Mouse (Mus musculus) Muller cell, postnatal 12 days (primary cell): ENCODE data around the gene Myl4.
"Not testable (repeated sequence)": the region's sequence is repeated elsewhere in the genome, so short reads cannot be mapped to it uniquely, and the experiment has no call there.

Experiments
- DNase-seq: peaks from one replicate; pipeline ENCODE4 v3.0.0-alpha.2; 2015; ENCODE audit errors: inconsistent ontology term

Gene Myl4

DNA sequence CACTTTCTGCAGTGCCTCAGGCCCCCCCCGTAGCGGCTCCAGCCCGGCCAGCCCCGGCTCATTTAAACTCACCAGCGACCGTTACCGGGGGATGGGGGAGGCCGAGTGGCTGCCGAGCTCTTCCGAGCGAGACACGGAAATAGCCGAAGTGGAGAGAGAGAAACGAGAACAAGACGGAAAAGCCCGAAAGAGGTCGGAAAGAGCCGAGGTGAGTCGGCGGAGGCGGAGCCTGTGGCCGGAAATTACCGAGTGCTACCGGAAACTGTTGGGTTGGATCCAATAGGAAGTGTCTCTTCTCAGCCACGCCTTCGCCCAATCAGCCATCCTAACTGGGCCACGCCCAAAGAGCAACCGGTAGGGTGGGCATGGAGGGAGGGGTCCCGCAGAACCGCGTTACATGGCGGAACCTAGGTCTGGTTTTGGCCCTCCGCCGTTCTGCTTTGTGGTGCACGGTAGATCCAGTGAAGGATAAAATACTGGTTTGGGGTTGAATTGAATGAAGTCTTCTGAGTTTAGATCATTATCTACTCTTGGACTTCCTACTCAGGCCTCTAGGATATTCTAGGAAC lies at the start of gene Myl4, which contains the start of gene Cdc27:
Gene Myl4, plus strand, starts transcription at position 258 of the 569 bp plus-strand sequence.
Gene Cdc27, minus strand, starts transcription at position 215 of the 569 bp plus-strand sequence.
- peak; percentile 98 for DNase-seq

DNA sequence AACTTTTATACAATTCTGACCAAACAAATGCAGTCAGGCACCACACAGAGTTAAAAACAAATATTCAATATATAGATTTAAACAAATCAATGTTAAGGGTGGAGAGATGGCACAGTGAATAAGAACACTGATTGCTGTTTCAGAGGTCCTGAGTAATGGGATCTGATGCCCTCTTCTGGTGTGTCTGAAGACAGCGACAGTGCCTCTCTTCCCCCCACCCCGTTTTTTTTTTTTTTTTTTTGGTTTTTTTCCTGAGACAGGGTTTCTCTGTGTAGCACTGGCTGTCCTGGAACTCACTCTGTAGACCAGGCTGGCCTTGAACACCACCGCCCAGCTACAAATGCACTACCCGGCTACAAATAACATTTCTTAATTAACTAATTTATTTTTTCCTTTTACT lies 42.0 kb upstream of the Myl4 start:
- DNase-seq = no peak

DNA sequence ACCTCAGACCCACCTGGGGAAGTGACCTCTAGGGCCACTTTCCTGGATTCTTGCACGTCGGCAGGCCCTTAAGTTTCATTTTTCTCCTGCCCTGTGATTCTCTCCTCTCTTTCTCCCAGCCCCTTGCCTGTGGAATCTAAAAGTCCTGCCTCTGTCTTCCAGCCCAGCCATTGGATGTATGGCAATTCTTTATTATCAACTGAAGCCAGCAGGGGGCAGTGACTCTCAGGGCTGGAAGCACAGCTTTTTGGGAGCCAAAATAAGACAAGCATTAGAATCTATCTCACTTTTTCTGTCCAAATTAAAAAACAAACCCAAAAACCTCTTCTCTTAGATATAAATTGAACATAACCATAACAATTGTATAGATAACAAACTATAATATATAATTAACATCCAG lies 39.9 kb upstream of the Myl4 start:
- no peak for DNase-seq

DNA sequence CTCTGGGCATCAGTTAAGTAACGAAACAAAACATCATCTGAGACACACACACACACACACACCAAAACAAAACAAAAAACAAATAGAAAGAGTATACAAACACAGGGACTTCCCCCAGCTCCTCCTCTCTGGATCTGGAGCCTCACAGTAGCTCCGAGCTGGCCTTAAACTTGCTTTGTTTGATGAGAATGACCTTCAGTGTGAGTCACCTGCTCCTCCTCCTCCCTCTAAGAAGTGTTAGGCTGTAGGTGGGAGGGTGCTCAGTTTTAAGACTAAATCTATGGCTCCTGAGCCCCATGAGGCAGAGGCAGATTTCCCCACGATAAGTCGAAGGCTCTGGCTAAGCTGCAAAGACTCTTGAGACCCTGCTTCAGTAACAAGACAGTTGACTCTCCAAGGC lies 38.0 kb upstream of the Myl4 start:
- DNase-seq = no peak

DNA sequence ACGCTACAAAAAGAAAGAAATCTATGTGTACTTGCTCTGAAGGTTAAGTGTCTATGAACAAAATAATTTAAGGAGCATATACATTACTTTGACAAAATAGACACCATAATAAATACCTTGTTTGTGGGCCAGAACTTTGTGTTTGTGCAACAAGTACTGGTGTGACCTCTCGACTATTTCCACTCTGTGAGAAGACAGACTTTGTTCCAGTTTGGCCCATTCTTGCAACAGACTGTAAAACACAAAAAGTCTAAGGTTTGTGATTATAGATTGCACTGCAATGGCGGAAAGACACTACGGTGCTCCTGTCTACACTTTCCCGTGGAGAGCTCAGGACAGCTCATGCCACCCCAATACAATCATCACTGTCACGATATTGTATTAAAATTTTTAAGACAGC lies 24.5 kb upstream of the Myl4 start:
- no peak for DNase-seq

DNA sequence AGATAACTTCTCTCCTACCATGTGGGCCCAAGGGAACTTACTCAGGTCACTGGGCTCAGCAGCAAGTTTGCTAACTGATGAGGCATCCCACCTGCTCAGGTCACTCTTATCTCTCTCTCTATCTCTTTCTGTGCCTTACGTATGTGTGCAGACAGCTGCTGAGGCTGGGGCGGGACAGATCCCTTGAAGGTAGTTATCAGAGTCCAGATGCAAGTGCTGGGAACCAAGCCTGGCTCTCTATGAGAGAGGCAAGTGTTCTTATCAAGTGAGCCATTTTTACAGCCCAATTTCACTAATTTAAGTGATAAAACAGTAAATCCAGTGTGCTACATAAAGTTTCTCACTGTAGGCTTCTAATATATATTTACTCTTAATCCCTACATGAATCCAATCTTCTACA lies 13.6 kb upstream of the Myl4 start:
- DNase-seq = no peak

DNA sequence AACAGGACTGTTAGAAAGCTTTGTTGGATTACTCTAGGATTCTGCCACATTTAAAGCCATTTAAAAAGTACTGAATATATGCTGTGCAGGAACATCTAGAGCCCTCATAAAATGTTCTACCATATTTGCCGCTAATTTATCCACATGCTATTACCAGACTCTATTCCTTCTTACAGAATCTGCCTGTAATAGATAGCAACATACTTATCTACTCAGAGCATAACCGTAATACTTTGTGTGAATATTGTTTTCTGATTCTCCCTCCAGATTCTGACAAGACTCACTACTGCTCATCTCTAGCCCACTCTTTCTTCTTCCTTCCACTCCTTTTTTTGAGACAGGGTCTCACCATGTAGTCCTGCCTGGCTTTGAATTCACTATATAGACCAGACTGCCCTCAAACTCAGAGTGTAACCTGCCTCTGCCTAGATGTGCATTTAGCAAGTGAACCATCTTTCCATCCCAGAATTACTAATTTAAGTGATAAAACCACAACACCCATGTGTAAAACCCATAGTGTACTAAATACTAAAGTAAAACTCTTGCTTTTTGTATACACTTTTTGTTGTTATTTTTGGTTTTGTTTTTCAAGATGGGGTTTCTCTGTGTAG lies 12.4 kb upstream of the Myl4 start:
- DNase-seq = no peak

DNA sequence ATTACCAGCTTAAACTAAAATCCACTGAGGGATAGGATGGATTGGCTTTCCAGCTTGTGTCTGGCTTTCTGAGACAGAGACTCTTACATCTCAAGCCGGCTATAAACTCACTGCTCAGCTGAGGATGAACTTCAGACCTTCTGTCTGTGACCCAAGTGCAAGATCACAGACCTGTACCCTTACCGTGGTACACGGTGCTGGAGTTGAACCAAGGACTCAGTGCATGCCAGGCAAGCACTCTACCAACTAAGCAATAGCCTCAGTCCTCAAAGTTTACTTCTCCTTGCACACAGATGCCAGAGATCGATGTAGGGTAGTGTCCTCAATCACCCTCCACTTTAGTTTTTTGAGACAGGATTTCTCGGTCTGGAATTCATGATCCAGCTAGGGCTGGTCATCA lies 10.7 kb upstream of the Myl4 start:
- DNase-seq = no peak

DNA sequence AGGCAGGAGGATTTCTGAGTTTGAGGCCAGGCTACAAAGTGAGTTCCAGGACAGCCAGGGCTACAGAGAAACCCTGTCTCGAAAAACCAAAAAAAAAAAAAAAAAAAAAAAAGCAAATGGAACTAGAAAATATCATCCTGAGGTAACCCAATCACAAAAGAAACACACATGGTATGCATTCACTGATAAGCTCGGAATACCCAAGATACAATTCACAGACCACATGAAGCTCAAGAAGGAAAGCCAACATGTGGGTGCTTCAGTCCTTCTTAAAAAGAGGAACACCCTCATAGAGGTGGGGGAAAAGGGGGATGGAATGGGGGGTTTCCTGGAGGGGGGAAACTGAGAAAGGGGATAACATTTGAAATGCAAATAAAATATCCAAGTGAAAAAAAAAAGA lies 7.1 kb upstream of the Myl4 start:
- DNase-seq = not testable (repeated sequence)

DNA sequence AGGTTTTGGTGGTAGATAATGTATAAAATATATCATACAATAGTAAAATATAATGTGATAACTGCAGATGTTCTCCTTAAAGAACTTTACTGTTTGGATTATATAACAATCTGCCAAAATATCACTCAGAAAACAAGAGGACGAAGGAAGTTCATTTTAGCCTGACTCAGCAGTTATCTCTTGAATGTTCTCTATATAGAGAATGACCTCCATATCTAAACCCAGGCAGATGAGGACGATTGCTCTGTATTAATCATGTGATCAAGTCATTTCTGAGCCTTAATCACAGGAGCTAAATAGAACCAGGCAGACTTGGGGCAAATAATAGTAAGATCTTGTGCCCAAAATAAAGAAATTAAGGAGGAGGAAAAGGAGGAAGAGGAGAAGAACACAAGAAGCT lies 6.0 kb upstream of the Myl4 start:
- DNase-seq = no peak

DNA sequence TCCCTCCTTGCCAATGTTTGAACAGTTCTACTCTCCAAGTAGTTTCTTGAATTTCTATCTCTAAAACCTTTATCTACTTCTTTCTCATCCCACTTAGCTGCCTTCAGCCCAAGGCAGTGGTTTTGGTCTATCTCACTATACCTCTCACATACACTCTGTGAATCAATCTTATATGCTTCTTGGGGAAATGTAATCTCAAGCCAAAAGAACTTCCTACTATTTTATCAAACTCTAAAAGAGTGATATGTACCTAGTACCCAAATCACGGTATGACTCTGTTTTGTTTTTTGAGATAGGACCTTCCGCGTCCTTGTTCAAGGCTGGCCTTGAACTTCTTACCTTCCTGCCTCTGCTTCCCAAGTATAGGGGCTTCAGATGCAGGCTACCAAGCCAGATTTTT lies 3.0 kb upstream of the Myl4 start:
- DNase-seq = no peak

DNA sequence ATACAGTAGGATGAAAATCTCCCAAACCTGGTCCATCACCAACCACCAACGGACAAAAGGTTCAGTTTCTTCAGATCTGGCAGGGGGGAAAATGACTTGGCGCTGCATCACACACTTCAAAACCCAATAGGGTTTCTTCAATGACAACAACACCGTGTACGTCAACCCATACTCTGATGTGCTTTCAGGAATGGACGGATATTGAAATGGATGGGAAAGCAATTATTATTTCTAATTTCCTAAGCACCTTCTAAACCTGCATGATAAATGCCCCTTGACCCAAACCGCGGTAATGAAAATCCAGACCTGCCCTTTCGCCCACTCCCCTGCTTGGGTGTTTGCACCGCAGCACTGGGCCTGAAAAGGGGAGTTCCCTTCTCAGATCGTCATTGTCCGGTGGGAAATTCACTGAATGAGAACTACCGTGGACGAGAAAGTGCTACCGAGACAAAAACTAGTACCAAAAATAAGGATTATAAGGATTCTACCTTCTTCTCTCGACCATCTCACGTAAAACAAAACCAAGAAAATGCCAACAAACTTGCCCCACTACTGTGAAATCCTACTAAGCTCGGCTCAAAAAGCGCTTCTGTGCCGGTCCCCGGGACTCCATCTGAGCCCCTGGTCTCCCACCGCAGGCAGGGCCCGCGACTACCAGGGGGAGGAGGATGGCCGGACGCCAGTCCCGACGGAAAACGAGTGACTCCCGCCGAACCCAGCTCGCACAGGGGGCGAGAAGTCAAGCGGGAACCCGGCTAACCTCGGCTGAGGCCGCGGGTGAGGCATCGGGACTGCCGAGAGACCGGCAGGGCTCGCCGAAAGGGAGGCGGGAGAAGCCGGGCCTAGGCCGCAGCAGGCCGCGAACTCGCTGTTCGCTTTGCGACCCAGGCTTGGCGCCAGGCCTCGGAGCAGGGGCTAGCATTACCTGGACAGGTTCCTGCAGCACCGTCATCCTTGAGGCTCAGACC lies 741 bp upstream of the Myl4 start:
- no peak for DNase-seq

DNA sequence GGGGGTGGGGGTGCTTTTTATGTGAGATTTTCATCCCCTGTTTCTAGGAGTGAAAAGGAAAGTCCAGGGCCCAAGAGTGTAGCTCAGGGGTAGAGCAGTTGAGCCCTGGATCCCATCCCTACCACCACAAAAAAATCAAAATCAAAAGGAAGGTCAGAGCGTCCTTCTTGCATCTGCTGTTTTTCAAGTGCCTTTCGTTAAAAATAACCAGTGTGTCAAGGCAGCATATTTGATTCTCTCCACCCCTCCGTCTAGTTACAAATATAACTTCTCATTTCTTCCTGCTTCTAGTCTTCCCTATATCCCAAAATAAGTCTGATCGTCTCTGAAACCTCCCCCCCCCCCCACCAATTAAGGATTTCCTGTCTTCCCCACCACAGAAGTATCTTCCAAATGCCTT lies 7.6 kb downstream of the Myl4 start:
- DNase-seq = no peak

DNA sequence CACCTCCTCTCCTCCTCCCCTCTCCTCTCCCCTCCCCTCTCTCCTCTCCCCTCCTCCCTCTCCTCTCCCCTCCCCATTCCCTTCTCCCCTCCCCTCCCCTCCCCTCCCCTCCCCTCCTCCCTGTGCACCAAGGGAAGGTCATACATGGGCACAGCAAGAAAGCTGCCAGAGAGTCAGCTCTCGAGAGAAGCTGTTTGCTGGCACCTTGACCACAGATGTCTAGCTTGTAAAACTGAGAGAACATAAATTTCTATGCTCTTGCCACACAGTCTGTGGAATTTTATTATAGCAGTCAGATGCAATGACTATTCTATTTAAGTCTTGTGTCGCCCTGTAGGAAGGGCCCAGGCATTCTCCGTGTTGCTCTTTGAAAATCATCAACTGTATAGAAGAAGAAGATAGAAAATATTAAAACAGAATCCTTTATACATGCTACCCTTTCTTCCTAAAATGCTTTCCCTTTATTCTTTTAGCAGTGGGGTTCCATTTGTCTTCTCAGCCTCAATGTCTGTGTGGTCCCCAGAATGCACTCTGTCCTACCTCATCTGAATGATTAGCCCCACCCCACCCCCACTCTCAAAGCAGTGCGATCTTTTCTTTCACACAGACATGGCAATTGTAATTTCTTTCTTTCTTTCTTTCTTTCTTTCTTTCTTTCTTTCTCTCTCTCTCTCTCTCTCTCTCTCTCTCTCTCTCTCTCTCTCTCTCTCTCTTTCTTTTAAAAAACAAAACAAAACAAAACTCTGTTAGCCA lies 8.4 kb downstream of the Myl4 start:
- no peak for DNase-seq

DNA sequence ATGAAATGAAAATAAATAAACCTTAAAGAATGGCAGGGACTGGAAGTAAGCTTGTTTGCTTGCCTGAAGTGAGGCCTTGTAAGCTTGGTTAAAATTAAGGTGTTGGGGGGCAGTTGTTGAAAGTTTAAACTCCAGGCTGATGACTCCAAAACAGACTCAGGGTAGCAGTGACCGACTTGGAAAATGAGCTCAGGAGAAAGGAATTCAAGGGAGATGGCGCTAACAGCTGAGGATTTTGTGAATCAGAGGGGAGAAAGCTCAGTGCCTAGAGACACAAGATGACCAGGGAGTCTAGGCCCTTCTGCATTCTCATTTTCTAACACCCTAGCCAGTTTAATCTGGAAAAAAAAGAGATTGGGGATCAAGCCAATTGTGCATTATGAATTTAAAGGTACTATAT lies 10.5 kb downstream of the Myl4 start:
- DNase-seq = peak; percentile 61

DNA sequence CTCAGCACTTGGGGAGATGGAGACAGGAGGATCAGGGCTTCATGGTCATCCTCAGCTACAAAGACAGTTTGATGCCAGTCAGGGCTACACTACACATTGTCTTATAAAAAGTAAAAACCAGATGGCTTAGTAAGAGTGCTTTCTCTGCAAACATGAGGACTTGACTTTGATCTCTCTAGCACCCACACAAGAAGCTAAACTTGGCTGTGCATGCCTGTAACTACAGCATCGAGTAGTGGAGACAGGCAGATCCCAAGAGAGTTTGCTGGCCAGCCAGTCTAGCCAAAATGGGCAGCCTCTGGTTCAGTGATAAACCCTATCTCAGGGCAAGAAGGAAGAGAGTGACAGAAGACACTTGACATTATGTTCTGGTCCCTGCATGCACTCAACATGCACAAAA lies 13.0 kb downstream of the Myl4 start:
- no peak for DNase-seq

DNA sequence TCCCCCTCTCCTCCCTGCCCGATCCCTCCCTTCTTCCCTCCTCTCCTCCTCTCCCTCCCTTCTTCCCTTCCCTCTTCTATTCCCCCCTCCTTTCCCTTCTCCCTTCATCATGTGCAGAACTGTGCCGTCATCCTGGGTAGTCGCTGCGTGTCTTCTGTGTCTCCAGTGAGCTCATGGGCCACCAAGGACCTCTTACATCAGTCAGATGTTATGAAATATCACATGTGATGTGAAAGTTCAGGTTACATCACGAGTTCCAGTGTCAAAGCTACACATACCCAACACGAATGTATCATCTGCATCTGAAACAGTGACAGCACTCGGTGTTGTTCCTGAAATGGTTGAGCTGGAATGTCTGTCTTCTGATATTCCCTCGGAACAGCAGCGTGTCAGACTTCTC lies 14.7 kb downstream of the Myl4 start:
- no peak for DNase-seq

DNA sequence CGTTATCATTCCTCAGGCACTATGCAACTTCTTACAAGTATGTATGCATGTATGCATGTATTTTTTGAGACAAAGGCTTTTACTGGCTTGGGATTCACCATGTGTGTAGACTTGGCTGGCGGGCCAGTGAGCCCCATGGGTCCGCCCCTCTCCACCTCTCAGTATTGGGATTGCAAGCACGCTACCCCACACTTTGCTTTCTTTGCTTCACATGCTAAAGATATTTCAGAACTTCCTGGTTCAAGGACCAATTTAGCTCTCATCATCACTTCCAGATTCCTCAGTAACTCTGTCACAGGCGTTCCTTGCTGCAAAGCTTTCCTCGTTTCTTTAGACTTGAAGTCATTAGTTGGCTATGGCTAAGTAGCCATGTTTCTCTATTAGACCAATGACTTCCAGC lies 15.6 kb downstream of the Myl4 start:
- DNase-seq = no peak

DNA sequence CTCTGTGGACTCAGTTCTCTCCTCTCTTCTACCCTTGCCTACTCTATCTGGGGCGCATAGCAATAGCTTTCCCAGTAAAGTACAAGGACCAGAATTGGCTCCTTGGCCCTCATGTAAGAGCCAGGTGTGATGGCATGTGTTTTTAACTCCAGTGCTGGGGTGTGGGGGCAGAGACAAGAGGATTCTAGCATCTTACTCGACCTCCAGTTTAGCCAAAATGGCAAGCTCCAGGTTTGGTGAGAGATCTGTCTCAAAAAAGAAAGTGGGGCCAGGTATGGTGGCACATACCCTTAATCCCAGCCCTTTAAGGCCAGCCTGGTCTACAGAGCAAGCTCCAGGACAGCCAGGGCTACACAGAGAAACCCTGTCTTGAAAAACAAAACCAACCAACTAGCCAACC lies 16.3 kb downstream of the Myl4 start:
- no peak for DNase-seq

DNA sequence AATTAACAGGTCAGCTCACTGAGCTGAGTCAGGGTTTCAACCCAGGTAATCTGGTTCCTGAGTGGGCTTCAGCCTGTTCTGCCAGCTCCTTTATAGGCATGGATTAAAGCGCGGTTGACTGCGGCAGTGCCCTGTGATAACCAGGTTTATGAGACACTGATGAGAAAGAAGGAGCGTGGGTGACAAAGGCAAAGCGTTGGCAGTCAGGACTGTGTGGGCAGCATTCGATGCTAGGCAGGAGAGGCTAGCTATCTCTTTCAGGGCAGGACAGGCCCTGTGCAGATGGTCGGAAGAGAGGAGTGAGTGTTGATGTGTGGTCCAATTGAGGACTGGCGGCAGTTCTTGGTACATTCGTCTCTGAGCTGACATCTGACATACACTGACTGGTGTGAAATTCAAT lies 17.3 kb downstream of the Myl4 start:
- DNase-seq = no peak

DNA sequence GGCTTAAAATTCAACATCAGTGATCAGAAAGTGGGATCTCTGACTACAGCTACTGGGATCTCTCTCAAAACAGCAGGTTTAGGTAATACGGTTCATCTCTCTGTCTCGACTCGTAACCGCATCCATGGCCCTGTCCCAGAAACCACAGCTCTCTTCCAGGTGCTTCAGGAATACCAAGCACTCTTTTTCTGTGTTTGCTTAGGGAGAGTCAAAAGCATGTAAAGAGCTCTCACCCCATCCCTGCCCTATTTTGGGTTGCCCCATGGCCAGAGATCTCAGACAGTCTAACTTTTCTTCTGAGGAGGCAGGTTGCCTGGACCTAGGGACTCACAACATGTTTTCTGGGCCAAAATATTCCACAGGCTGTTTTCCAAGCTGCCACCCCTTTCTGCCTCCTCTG lies 17.9 kb downstream of the Myl4 start:
- DNase-seq = no peak

DNA sequence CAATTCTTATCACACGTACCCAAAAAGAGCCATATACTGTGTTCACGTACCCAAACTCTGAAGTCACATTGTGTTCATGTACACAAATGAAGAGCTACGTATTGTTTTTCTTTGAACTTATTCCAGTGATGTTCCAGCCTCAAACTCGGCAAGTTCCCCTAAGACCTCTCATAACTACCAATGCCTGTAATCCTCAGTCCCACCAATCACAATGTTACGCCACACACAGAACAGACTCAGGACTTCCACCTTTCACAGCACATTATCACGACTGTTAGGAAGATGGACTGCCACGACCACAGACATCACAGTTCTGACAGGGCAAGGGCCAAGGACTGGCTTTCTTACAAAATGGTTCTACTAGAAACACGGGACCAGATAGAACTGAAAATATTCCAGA lies 20.1 kb downstream of the Myl4 start:
- not testable (repeated sequence) for DNase-seq
